Mouse (Mus musculus) T-helper 1 cell (primary cell): ENCODE measurements around the gene Mcm5.

Source experiments
- in situ Hi-C: fragments of 300-600 bp; cut with MboI, MseI; formaldehyde crosslinking; loops from one replicate; pipeline ENCODE4 v1.15.1; 2025; ENCODE audit warnings: high pct_unique_total_duplicates

Mcm5 gene

DNA sequence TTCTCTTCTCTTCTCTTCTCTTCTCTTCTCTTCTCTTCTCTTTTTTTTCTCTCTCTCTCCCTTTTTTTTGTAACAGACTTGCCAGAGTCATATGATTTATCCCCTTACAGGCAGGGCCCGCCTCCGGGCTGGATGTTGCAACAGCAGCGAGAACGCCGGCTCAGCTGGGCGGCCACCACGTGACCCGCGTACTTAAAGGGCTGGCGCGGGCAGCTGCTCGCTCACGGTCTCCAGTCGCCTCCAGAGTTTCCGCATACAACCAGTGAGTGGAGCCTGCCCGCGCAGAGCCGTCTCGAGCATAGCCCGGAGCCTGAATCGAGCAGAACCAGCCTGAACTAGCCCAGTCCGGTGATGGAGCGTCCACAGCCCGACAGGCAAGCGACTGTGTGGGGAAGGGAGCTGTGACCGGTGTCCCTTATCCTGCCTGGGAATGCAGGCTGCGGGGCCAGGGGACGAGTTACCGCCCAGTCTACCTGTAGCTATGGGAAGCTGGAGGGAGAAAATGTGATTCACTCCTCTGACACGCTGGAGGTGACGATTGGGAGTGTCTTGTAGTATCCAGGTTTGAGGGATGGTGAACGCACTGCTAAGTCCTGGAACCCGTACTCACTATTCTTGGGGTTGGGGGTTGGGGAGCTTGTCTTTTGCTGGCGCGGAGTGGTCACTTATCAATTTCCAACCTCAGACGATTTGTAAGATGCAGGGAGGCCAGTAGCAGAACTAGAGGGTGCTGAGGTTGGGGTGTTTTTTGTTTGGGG lies 15.8 kb upstream of the Mcm5 start, which contains the start of gene Hmox1:
TSS of gene Hmox1 (plus strand) at position 223 of the 758 bp plus-strand sequence.
- in situ Hi-C loops: no loop called here

DNA sequence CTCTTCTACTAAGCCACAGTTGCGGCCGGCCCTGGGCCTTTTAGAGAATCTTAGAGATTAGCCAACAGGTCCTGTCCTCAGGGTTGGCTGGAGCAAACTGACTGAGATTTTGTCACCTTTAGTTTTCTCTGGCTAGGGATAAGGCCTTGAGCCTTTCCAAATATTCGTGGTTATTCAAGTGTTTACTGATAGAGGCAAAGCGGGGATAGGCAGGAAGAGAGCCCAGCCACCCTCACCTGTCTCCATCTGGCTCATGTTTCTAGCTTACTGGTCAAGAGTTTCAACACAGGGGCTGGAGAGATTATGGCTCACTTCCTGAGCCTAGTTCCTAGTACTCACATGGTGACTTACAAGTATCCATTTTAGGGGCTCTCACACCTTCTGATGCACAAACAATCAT lies 6.4 kb upstream of the Mcm5 start:
- in situ Hi-C loops: no loop called here

DNA sequence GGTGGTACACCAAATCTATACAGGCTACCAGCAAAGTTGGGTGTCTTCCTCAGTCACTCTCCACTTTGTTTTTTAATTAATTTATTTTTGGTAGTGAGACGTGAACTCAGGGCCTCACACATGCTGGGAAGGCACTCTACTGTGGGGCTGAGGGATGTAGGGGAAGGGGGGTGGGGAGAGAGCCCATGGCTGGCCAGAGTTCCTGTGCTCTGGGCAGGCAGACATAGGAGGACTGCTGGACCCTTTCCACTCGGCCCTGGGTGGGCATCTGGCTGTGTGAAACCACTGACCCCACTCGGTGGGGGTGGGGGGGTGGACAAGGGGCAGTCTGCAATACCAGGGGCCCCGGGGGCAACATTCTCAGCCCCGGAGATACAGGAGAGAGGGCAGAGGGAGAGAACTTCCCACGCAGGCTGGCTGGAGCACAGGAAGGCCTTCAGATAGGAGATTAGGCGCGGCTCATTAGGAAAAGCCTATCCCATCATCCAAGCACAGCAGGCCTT lies 5.9 kb upstream of the Mcm5 start:
- in situ Hi-C loops: no loop called here

DNA sequence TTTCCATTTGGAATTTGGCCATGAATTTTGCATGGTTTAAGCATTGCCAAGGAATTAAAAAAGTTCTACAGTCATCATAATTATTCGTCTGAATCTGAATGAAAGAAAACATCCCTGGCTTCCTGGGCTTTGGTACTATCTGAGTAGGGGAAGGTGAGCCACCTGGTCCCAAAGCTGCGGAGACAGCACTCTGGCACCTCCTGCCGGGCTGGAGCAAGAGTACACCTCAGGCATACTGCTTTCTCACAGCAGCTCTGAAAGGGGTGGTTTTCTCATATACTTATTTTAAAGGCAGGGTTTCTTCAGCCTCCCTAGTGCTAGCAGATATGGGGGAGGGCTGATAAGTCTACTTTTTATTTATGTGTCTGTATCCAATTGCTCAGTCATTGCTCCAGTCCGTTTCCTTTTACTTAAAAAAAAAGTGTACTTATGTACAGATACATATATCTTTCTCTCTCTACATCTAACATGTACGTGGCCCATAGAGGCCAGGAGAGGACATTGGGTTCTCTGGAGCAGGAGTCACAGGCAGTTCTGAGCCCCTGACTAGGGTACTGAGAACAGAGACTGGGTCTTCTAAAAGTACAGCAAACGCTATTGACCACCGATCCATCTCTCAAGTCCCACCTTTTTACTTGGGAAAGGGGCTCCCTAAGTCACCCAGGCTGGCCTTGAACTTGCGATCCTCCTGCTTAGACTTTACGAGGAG lies 688 bp upstream of the Mcm5 start:
- in situ Hi-C loops: no loop called here

DNA sequence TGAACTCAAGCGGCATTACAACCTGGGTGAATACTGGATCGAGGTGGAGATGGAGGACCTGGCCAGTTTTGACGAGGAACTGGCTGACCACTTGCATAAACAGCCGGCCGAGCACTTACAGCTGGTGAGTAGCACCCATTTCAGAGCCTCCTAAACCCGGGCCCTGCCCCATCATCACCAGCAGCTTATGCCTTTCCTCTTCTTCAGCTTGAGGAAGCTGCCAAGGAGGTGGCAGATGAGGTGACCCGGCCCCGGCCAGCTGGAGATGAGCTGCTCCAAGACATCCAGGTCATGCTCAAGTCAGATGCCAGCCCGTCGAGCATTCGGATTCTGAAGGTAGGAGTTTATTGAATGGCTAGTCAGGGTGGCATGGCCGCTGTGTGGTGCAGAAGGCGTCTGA lies 724 bp downstream of the Mcm5 start:
- in situ Hi-C loops: loop anchor here (5.0 kb wide), 1 partner anchor 38 kb away; no protein-coding TSS in a partner anchor

DNA sequence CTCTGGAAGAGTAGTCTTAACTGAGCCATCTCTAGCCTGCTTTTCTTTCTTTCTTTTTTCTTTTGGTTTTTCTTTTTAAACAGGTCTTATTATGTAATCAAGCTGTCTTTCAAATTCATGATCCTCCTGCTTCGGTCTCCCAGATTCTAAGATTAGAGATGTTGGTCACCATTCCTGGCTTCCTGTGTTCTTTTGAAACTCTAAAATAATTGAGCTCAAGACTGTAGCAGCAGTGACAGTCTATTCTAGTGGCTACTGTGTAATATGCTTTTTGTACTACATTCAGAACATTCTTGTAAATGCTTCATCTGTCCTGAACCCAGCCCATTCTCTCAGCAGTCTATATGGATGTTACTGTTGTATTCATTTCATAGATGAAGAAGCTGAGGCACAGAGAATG lies 9.1 kb downstream of the Mcm5 start:
- in situ Hi-C loops: no loop called here

DNA sequence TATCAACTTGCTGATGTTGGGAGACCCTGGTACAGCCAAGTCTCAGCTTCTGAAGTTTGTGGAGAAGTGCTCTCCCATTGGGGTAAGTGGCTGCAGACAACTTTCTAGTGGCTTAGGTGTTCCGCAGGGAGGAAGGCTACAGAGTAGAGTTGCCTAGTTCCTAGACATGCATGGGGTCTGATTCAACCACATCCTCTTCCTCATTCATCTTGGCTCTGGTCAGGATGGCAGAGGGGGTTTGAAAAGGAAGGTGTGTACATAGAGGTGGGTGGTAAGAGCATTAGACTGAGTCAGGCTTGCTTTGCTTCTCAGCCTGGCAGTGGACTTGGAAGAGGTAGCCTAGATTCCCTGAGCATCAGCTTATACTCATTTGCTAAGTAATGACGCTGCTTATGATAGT lies 9.9 kb downstream of the Mcm5 start:
- in situ Hi-C loops: no loop called here

DNA sequence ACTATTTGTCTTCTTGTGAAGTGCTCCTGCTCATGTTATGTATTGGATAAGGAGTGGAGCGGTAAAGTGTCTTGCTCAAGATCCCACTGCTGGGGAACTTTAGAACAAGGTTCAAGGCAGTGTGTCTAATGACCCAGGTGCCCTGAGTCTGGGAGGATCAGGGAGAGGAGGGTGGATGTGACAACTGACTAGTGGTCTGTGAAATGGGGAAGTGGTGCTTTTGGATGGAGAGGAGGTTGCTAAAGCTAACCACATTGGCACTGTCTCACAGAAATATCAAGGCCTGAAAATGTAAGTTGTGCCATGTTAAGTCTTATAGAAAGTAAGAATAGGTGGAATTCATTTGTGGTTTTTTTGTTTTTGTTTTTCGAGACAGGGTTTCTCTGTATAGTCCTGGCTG lies 10.4 kb downstream of the Mcm5 start:
- in situ Hi-C loops: no loop called here

DNA sequence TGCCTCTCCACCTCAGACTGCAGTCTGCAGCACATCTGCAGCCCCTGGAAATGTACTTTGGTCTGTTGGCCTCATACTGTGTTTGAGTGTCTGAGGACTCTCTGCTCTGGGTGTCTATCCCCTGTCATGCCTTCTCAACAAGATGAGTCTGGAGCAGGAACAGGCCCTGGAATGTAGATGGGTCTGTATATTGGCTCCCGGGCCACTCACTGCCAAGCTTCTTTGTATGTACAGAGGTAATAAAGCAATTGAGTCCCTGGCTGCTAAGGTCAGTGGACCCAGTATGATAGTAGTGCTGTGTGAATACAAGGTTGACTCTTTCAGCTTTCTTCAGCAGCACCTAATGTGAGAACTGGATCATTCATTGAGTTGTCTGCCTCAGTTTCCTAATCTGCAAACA lies 18.0 kb downstream of the Mcm5 start:
- in situ Hi-C loops: no loop called here

DNA sequence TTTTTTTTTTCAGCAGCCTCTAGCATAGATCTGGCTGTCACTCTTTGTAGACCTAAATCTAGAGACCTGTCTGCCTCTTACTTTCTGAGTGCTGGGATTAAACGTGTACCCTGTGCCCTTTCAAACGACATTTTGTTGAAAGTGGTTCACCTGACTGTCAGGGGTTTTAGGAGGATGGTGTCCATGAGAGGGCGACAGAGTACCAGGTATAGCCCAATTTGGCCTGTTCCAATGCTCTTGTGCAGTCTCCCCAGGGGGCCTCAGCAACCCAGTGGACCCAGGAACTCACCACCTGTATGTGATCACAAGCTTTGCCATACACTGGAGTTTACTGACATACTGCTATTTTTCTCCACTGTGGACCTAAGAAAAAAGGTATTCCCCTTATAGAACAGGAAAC lies 23.1 kb downstream of the Mcm5 start:
- in situ Hi-C loops: loop anchor here (5.0 kb wide), 1 partner anchor 85 kb away; no protein-coding TSS in a partner anchor

DNA sequence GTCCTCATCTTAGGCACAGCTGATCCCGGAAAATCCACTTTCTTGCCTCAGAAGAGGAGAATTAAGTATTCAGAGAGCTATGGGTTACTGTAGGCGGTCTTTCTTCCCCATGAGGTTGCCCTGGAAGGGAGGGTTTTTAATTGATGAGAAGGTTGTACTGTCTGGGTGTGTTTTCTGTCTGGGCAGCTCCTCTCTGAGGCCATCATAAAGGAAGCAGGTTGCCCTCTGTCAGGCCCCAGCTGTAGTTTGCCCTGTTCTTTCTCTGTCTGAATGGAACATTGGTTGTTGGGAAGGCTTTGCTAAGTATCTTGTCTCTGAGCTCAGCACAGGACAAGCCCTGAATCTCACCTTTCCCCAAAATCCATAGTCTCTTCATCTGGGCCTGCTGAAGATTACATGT lies 24.0 kb downstream of the Mcm5 start:
- in situ Hi-C loops: loop anchor here (5.0 kb wide), 1 partner anchor 84 kb away; no protein-coding TSS in a partner anchor

DNA sequence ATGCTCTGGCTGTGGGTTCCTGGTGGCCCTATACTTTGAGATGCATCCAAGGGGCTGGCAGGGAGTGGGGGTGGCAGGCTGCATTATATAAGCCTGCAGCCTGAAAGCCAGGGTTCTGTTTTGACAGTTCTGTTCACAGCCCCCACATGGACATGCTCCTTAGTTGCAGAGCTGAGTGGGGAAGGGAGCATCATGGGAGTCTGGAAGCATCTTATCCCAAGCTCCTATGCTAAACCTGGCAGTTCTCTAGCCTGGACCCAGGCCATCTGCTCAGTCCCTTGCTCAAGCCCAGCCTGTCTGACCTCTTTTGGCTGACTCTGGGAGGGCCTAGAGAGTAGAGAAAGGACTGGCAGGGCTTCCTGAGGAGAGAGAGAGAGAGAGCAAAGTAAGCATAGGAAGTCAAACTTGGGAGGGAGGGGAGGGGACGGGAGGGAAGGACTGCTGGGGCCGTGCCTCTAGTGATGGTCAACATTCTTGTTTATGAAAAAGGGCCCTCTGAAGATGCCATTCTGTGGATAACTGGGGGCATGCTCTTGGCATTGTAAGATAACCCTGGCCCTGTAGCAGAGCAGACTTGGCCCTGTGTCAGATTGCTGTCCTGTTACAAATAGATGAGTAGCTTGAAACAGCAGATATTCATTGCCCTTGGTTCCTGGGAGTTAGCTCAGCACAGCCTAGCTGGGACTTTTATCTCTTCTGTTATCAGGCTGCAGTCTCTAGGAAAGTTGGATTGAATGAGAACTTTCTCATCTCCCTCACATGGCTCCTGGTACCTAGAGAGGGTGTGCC lies 25.4 kb downstream of the Mcm5 start:
- in situ Hi-C loops: loop anchor here (5.0 kb wide), 1 partner anchor 83 kb away; no protein-coding TSS in a partner anchor

DNA sequence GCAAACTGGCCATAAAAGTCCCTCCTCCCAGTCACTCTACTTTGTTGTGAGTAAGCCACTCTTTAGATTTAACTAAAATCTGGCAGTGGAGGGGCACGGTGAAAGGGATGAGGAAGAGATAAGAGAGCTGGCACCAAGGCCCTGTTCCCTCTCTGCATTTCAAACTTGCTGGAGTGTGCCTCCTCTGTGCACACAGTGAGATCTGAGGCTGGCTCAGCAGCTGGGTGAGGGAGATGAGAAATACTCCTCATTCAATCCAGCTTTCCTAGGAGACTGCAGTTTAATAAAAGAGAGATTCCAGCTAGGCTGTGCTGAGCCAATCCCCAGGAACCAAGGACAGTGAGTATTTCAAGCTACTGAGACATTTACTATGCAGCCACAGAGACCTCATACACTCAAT lies 26.4 kb downstream of the Mcm5 start:
- in situ Hi-C loops: no loop called here

DNA sequence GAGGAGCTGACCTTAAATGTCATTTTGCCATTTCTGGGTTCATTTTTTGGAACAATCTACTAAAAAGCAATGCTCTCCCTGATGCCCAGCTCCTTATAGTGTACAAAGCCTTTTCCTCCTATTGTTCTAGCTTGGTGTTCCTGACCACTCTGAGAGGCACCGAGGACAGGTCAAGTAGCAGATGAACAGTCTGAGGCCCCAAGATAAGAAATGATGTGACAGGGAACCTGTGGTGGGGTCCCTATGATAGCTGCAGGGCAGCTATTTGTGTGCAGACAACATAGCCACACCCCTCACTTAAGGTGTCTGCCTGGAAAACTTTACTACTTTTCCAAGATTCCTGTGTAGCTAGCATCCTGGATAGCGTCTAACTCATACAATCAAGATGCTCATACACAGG lies 26.9 kb downstream of the Mcm5 start:
- in situ Hi-C loops: no loop called here

DNA sequence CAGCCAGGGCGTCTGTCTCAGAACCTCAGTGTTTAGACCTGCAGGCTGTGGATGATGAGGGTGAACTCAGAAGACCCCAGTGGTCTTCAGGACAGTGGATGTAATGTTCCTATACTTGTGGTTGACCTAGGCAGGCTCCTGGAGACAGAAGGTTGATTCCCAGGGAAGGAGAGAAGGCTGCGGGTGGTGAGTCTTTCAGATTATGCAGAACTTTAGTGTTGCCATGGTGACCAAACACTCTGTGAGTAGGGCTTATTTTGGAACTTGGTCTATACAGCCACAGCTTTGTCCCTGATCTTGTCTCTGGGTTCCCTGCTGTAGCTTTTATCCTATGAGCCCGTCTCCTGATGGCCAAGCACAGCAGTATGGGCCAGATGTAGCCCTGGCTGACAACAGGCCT lies 28.2 kb downstream of the Mcm5 start:
- in situ Hi-C loops: no loop called here

DNA sequence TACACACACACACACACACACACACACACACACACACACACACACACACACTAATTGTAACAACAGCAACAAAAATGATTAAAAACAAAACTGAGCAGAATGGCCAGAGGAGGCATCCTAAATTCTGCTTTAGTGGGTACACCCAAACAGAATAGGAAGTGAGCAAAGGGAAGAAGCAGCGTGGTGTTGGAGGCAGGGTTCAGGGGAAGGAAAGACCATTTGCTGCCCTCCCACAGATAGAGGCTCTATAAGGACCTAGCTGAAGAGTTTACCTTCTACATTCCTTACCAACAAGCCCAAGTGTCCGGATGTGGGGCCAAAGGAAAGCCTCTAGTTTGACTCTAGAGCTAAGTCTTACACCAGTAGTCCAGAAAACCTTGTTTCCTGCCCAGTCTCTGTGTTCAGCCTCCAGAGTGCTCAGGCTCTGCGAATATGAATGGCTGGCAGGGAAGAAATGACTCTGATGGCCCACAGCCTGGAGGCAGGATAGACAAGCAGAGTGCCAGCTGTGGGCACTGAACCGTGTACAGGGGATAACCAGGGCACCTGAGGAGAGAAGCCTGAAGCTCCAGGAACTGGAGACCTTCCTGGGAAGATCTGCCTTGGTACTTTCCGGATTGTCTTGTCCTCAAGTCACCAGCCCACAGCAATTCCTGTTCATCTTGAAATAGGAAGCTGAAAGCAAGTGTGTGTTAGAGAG lies 41.7 kb downstream of the Mcm5 start:
- in situ Hi-C loops: loop anchor here (5.0 kb wide), 1 partner anchor 46 kb away; no protein-coding TSS in a partner anchor

DNA sequence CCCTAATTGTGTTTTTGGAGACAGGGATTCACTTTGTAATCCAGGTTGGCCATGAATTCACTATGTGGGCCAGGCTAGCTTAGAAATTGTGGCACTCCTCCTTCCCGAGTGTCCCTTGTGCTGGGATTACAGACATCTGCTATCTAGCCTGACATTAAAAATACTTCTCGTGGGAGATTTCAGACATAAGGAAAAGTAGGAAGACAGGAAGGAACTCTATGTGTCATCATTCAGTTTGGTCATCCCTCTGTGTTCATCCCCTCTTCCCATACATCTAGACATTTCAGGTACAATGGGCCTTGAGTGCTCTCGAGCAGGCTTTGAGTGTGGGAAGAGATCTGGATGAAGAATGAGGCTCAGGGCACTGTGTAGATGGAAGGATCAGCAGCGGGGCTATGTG lies 42.4 kb downstream of the Mcm5 start:
- in situ Hi-C loops: loop anchor here (5.0 kb wide), 1 partner anchor 46 kb away; no protein-coding TSS in a partner anchor

DNA sequence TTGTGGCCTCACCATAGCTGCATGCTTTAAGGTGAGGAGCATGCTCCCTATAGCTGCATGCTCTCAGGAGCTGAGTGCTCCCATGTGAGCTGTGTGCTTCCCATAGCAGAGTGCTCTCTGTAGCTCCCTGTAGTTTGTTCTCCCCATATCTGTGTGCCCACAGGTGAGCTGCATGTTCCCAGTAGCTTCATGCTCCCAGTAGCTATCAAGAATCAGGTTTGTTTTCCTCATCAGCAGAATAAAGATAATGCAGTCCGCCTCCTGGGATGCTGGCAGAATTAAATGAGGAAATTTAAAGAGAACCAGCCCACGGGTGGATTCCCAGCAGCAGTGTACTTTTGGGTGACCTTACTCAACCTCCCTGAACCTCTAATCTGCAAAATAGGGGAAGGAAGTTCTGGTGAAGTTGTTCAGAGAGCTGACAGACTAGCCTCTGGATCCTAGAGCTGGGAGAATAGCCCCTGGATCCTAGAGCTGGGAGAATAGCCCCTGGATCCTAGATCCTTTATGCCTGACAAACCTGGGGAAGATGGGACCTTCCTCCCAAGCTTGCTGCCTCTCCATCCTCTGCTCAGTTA lies 43.2 kb downstream of the Mcm5 start:
- in situ Hi-C loops: loop anchor here (5.0 kb wide), 1 partner anchor 45 kb away; no protein-coding TSS in a partner anchor

DNA sequence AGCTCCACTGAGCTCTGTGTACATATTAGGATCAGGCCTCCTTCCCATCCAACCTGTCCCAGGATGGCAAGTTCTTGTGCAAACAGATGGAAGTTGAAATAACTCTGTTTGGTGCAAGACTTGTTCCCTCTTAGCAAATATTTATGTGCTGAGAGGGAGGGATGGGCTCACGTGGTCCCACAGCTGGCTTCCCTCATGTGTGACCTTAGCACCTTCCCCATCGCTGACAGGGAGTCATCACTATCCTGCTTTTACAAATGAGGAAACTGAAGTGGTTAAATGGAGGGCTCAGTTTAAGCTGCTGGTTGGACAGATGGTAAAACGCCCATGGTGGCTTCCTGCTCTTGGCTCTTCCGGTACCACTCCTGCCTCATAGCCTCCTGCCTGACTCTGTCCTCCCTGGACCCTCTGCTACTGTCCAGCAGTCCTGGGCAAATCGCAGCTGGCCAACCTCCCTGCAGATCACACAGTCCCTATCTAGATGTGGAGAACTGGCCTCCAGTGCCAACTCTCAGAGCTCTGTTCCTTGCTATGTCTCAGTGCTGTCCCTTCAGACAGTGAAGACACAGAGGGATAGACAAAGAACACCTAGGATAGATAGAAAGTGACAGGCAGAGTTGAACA lies 45.6 kb downstream of the Mcm5 start:
- in situ Hi-C loops: loop anchor here (5.0 kb wide), 1 partner anchor 42 kb away; no protein-coding TSS in a partner anchor

DNA sequence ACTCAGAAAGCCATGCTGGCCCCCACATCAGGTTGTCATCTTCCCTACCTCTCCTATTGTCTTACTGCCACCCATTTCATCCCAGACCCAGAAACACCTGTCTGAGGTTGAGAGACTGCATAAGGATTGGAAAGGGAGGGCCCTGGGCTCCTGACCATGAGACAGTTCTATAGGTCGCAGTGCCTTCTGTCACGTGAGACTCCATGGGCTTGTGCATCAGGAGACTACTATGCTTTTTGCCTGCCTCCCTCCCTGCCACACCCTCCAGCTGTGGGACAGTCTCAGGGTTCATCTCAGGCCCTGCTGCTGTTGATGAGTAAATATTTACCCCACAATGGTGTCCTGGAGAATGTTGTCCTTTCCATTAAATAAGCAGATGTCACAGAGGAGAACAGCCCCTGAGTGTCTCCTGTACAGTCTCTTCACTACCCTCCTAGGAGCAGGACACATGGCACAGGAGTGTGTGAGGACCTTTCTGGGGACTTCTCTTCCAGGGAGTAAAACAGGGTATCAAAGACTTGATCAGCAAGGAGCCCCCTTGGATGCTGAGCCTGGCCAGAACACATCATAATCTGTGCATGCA lies 46.5 kb downstream of the Mcm5 start:
- in situ Hi-C loops: no loop called here
